Mouse (Mus musculus): ENCODE results near the gene Foxf1. TPM values are rescaled to one million over a fixed set of nuclear protein-coding genes. Genes with fewer than 3 reads are reported as not detected.

Gene Foxf1
- polyA plus RNA-seq, 1 experiment from 2014 or later: 0.93 TPM

GRCm38 (mm10) chr8:121079944-121080343 lies 4.2 kb upstream of the Foxf1 start:
- Histone ChIP-seq H3K4me2 (replicated peaks; ENCODE audit: low read depth, low read length) (no peak overlapping the region), H3K36me3 (ENCODE audit: control insufficient read depth, insufficient read depth, low read length) (no peaks in the 10 kb centered on the region), H3K9ac (ENCODE audit: low read depth, low read length) (no peak overlapping the region), H3K4me1 (ENCODE audit: control insufficient read depth, insufficient read depth, low read length) (peaks cover 17% of the 10 kb centered on the region), H3K9me3 (ENCODE audit: control insufficient read depth, low read length) (no peaks in the 10 kb centered on the region), H3K4me3 (ENCODE audit: low read length) (no peak overlapping the region), H3K27ac (ENCODE audit: low read depth, low read length) (no peak overlapping the region), H3K27me3 (ENCODE audit: control insufficient read depth, insufficient read depth, low read length) (peaks cover 97% of the 10 kb centered on the region)
- ATAC-seq (ENCODE audit: low FRiP score, low TSS enrichment): no peak
- WGBS: 3% methylated on average over 12 of the region's 12 CpGs

GRCm38 (mm10) chr8:121080361-121081090 lies 3.7 kb upstream of the Foxf1 start:
- WGBS: under 1% methylated on average over 49 of the region's 49 CpGs
- no peaks in the 10 kb centered on the region for H3K36me3 ChIP-seq (ENCODE audit: control insufficient read depth, insufficient read depth, low read length)
- no peak for ATAC-seq (ENCODE audit: low FRiP score, low TSS enrichment)
- H3K27ac ChIP-seq (ENCODE audit: low read depth, low read length): no peak overlapping the region
- H3K4me1 ChIP-seq (ENCODE audit: control insufficient read depth, insufficient read depth, low read length): peaks cover 18% of the 10 kb centered on the region
- H3K9ac ChIP-seq (ENCODE audit: low read depth, low read length): no peak overlapping the region
- no peaks in the 10 kb centered on the region for H3K9me3 ChIP-seq (ENCODE audit: control insufficient read depth, low read length)
- H3K27me3 ChIP-seq (ENCODE audit: control insufficient read depth, insufficient read depth, low read length): peaks cover 97% of the 10 kb centered on the region
- 0 out of 2 replicates have a peak overlapping the region, but pooled peaks have one; percentile 11 for H3K4me3 ChIP-seq (ENCODE audit: low read length)
- H3K4me2 ChIP-seq (replicated peaks; ENCODE audit: low read depth, low read length): peak overlapping the region; percentile 18; the same call in 1 of the 2 replicates

- H3K4me3 ChIP-seq (ENCODE audit: low read length): no peak overlapping the region
- no peaks in the 10 kb centered on the region for H3K9me3 ChIP-seq (ENCODE audit: control insufficient read depth, low read length)
- peaks cover 18% of the 10 kb centered on the region for H3K4me1 ChIP-seq (ENCODE audit: control insufficient read depth, insufficient read depth, low read length)
- WGBS: 1% methylated on average over 7 of the region's 7 CpGs
- no peak for ATAC-seq (ENCODE audit: low FRiP score, low TSS enrichment)
- H3K36me3 ChIP-seq (ENCODE audit: control insufficient read depth, insufficient read depth, low read length): no peaks in the 10 kb centered on the region
- H3K27me3 ChIP-seq (ENCODE audit: control insufficient read depth, insufficient read depth, low read length): peaks cover 97% of the 10 kb centered on the region
- H3K27ac ChIP-seq (ENCODE audit: low read depth, low read length): no peak overlapping the region
- no peak overlapping the region for H3K9ac ChIP-seq (ENCODE audit: low read depth, low read length)
- H3K4me2 ChIP-seq (replicated peaks; ENCODE audit: low read depth, low read length): no peak overlapping the region
These were observed 2.8 kb upstream of the Foxf1 start for GRCm38 (mm10) chr8:121081398-121081797.

- H3K36me3 ChIP-seq (ENCODE audit: control insufficient read depth, insufficient read depth, low read length): no peaks in the 10 kb centered on the region
- peaks cover 18% of the 10 kb centered on the region for H3K4me1 ChIP-seq (ENCODE audit: control insufficient read depth, insufficient read depth, low read length)
- no peak overlapping the region for H3K27ac ChIP-seq (ENCODE audit: low read depth, low read length)
- peak overlapping the region; percentile 97 for H3K4me2 ChIP-seq (replicated peaks; ENCODE audit: low read depth, low read length)
- H3K9me3 ChIP-seq (ENCODE audit: control insufficient read depth, low read length): no peaks in the 10 kb centered on the region
- H3K9ac ChIP-seq (ENCODE audit: low read depth, low read length): no peak overlapping the region
- no peak for ATAC-seq (ENCODE audit: low FRiP score, low TSS enrichment)
- peak overlapping the region; percentile 56 for H3K4me3 ChIP-seq (ENCODE audit: low read length)
- 2% methylated on average over 57 of the region's 57 CpGs for WGBS
- peaks cover 97% of the 10 kb centered on the region for H3K27me3 ChIP-seq (ENCODE audit: control insufficient read depth, insufficient read depth, low read length)
These were observed 1.7 kb upstream of the Foxf1 start for GRCm38 (mm10) chr8:121082218-121083092.

- peaks cover 18% of the 10 kb centered on the region for H3K4me1 ChIP-seq (ENCODE audit: control insufficient read depth, insufficient read depth, low read length)
- no peaks in the 10 kb centered on the region for H3K9me3 ChIP-seq (ENCODE audit: control insufficient read depth, low read length)
- no peak overlapping the region for H3K27ac ChIP-seq (ENCODE audit: low read depth, low read length)
- H3K4me2 ChIP-seq (replicated peaks; ENCODE audit: low read depth, low read length): peak overlapping the region; percentile 97
- H3K9ac ChIP-seq (ENCODE audit: low read depth, low read length): peak overlapping the region; percentile 35
- ATAC-seq (ENCODE audit: low FRiP score, low TSS enrichment): peak; percentile 77
- under 1% methylated on average over 83 of the region's 89 CpGs for WGBS
- no peaks in the 10 kb centered on the region for H3K36me3 ChIP-seq (ENCODE audit: control insufficient read depth, insufficient read depth, low read length)
- peaks cover 98% of the 10 kb centered on the region for H3K27me3 ChIP-seq (ENCODE audit: control insufficient read depth, insufficient read depth, low read length)
- H3K4me3 ChIP-seq (ENCODE audit: low read length): peak overlapping the region; percentile 56
These were observed 872 bp upstream of the Foxf1 start for GRCm38 (mm10) chr8:121083093-121083935.

- H3K27ac ChIP-seq (ENCODE audit: low read depth, low read length): no peak overlapping the region
- peak; percentile 26; the same call in 1 of the 2 replicates for ATAC-seq (ENCODE audit: low FRiP score, low TSS enrichment)
These were observed 313 bp upstream of the Foxf1 start for GRCm38 (mm10) chr8:121083936-121084209.

GRCm38 (mm10) chr8:121085011-121085410 lies 825 bp downstream of the Foxf1 start:
- H3K9me3 ChIP-seq (ENCODE audit: control insufficient read depth, low read length): no peaks in the 10 kb centered on the region
- H3K27me3 ChIP-seq (ENCODE audit: control insufficient read depth, insufficient read depth, low read length): peaks cover 98% of the 10 kb centered on the region
- H3K9ac ChIP-seq (ENCODE audit: low read depth, low read length): peak overlapping the region; percentile 35
- H3K4me2 ChIP-seq (replicated peaks; ENCODE audit: low read depth, low read length): peak overlapping the region; percentile 97; the same call in 1 of the 2 replicates
- WGBS: 3% methylated on average over 30 of the region's 30 CpGs
- no peaks in the 10 kb centered on the region for H3K36me3 ChIP-seq (ENCODE audit: control insufficient read depth, insufficient read depth, low read length)
- no peak overlapping the region for H3K27ac ChIP-seq (ENCODE audit: low read depth, low read length)
- ATAC-seq (ENCODE audit: low FRiP score, low TSS enrichment): no peak
- H3K4me3 ChIP-seq (ENCODE audit: low read length): peak overlapping the region; percentile 56
- H3K4me1 ChIP-seq (ENCODE audit: control insufficient read depth, insufficient read depth, low read length): peaks cover 23% of the 10 kb centered on the region

More at GRCm38 (mm10) chr8:121083936-121084209, 313 bp upstream of the Foxf1 start:
- 2% methylated on average over 15 of the region's 27 CpGs for WGBS
- no peaks in the 10 kb centered on the region for H3K9me3 ChIP-seq (ENCODE audit: control insufficient read depth, low read length)
- H3K4me1 ChIP-seq (ENCODE audit: control insufficient read depth, insufficient read depth, low read length): peaks cover 18% of the 10 kb centered on the region
- H3K27me3 ChIP-seq (ENCODE audit: control insufficient read depth, insufficient read depth, low read length): peaks cover 98% of the 10 kb centered on the region
- H3K4me2 ChIP-seq (replicated peaks; ENCODE audit: low read depth, low read length): peak overlapping the region; percentile 97
- H3K4me3 ChIP-seq (ENCODE audit: low read length): peak overlapping the region; percentile 56
- no peaks in the 10 kb centered on the region for H3K36me3 ChIP-seq (ENCODE audit: control insufficient read depth, insufficient read depth, low read length)
- H3K9ac ChIP-seq (ENCODE audit: low read depth, low read length): peak overlapping the region; percentile 35

- WGBS: 63% methylated on average over 3 of the region's 3 CpGs
- Histone ChIP-seq H3K27ac (ENCODE audit: low read depth, low read length) (no peak overlapping the region), H3K36me3 (ENCODE audit: control insufficient read depth, insufficient read depth, low read length) (no peaks in the 10 kb centered on the region), H3K9me3 (ENCODE audit: control insufficient read depth, low read length) (no peaks in the 10 kb centered on the region), H3K4me1 (ENCODE audit: control insufficient read depth, insufficient read depth, low read length) (peaks cover 23% of the 10 kb centered on the region), H3K4me3 (ENCODE audit: low read length) (peak overlapping the region; percentile 56; the same call in 1 of the 2 replicates), H3K27me3 (ENCODE audit: control insufficient read depth, insufficient read depth, low read length) (peaks cover 98% of the 10 kb centered on the region), H3K4me2 (replicated peaks; ENCODE audit: low read depth, low read length) (no peak overlapping the region), H3K9ac (ENCODE audit: low read depth, low read length) (no peak overlapping the region)
- ATAC-seq (ENCODE audit: low FRiP score, low TSS enrichment): no peak
These were observed 1.4 kb downstream of the Foxf1 start for GRCm38 (mm10) chr8:121085561-121085960.
